Mouse (Mus musculus) cerebellum, adult 9-10 months (tissue): ENCODE data around the gene Galnt11.
"Not testable (repeated sequence)": the region's sequence is repeated elsewhere in the genome, so short reads cannot be mapped to it uniquely, and the experiment has no call there.

Experiments used
- DNase-seq: peaks from one replicate; pipeline ENCODE4 v3.0.0; 2022

Galnt11 gene

DNA sequence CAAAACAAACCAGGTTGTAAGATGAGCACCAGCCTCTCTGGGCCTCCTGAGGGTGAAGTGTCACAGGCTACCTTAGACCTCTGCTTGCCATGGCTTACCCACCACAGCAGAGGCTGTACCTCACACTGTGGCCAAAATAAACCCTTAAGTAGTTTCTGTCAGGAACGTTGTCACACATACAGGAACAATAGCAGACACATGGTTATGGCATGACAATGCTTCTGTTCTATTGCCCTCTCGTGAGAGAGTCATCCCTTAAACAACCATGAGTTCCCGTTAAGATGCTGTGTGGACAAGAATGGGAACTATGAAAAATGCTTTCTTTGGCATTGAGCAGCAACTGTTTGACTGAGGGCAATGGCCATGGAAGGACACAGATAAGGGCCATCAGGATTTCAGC is at the start of gene Galnt11:
Gene Galnt11, plus strand, starts transcription at position 301 of the 400 bp plus-strand sequence.
- no peak for DNase-seq

DNA sequence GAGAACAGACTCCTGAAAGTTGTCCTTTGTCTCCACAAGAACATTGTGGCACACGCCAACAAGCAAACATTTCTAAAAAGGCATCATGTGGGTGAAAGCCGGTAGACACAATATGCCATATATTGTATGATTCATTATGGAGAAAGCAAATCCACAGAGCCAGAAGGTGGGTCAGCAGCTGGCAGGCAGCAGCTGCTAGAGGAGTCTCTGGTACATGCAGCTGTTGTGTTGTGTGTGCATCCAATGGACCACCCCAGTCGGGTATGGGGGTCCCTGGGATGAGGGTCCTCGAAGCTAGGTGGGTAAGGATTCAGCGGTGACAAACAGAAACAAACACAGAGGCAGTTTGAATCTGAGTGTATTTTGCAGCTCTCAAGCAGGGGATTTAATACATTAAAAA is 43.8 kb upstream of the Galnt11 start:
- DNase-seq, result not testable (repeated sequence)

DNA sequence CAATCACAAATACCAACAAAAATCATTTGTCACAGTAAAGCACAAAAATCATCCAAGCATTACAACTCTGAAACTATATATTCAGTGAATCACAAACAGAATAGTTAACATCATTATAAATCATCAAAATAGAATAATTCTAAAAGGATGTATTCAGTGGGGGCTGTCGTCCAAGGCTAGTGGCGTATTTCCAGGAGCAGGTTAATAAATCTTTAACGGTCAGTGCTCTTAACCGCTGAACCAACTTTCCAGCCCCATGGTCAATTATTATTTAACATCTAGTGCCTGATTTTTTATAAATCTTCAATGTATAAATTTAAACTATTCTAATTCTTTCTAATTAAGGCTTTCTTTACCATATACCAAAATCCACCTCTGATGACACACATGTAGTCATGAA is 43.2 kb upstream of the Galnt11 start:
- not testable (repeated sequence) for DNase-seq

DNA sequence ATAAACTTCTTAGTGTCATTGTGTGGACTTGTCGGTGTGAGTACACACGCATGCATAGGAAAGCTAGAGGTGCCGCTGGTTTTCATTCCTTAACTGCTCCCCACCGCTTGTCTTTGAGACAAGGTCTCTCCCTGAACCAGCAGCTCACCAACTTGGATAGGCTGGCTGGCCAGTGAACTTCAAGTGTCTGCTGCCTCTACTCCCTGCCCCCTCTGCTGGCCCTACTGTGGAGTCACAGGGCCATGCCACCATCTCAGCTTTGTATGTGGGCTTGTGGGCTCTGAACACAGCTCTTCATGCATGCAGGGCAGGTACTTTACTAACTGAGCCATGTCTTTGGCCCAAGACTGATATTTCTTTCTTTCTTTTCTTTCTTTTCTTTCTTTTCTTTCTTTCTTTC is 42.4 kb upstream of the Galnt11 start:
- DNase-seq, result no peak

DNA sequence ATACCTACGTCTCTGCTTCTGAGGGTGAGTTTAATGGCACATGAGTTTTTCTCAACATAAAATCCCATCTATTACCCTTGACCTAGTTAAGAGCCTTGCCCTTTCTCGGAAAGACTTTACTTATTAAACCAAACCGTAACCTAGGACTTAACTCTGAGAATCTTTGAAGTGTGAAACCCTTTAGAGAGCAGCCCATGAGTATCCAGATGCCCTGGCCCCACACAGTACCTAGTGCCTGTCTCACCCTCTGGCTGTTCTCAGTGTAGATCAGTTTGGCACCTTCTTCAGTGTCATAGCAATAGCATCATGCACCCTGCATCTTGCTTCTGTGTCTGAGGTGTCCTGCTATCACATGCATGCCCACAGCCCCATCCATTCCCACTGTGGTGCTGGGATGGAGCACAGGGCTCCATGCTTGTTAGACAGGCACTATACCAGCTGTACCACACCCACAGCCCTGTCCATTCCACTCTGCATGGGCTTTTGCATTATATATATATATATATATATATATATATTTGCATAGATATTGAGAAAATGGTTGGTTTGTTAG is 41.7 kb upstream of the Galnt11 start:
- no peak for DNase-seq

DNA sequence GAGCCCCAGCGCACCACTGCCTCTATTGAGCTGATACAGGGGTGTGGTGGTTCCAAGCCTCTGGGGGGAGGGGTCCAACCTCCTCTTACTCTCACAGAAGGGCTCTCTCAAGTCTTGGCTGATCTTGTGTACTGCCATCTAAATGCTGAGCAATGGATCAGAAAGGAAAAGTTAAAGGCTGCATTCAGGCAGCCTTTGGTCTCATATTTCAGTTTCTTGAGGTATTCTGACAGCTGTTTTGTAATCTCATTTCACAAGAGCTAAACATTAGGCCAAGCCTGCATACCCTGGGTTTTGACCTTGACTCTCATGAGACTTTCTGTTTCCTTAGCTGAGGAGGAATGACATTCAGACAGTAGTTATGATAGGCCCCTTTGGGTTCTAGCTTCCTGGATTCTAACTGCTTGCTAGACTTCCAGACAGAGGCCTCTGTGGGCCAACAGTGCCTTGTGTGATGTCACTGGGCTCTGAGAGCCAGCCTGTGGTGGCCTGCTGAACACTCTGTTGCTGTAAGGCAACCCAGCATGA is 40.6 kb upstream of the Galnt11 start, which contains the start of gene Galntl5:
Gene Galntl5, plus strand, starts transcription at position 457 of the 528 bp plus-strand sequence.
- no peak for DNase-seq

DNA sequence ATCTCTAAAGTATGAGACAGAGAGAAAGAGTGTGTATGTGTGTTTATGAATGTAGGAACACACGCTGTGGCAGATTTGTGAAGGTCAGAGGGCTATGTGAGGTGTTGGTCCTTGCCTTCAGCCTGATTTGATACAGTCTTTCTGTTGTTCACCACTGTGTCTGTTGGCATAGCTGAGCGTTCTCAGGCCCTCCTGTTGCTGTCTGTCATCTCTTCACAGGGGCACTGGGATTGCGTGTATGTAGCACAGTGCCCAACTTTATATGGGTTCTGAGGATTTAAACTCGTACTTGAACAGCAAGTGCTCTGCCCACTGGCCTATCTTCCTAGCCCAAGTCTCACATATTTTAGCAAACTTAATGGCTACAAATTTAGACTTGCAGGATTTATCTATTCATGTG is 38.1 kb upstream of the Galnt11 start:
- no peak for DNase-seq

DNA sequence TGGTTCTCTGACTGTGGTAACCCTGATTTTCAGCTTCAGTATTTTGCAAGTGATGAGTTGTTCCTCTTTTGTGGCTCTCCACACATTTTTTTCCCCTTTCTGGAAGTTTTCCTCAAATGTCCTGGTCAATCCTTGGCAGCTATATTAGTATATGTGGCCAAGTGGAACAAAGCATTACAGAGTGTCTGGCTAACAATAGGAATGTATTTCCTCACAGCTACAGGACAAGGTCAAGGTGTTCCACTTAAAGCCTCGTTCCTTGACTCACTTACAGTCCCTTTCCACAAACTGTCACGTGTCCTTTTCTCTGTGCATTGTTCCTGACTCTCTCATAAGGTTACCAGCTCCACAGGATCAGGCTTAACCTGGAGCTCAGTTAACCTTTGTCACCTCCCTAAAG is 37.1 kb upstream of the Galnt11 start:
- no peak for DNase-seq

DNA sequence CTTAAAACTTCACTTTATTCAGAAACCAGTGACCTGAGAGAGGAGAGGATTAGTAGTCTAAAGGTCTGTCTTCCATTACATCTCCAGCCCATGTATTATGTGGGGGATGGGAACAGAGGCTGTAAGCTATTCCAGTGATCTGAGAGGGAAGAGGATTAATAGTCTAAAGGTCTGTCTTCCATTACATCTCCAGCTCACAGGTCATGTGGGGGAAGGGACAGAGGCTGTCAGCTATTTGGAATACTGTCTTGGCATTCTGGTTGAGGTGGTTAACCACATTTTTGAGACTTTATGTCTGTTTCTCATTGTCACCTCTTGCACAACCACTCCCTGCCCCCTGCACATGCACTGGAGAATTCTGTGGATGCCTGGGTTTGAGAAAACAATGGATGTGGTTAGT is 34.0 kb upstream of the Galnt11 start:
- no peak for DNase-seq

DNA sequence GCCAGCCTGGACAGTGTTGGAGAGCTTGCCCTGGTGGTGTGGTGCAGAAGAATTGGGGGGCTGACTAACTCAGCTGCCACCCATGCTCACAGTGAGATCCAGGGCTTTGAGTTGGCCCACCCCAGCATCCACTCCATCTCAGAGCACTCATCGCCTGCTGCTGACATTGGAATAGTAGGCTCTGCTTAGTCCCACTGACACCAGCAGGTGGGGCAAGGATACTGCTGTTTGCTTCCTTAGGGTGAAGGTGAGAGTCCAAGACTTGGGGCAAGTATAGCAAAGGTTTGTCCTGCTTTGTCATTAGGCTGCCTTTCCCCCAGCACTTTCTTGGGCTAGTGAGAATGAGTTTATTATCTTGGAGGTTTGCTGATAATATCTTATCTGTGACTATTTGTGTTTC is 32.9 kb upstream of the Galnt11 start:
- DNase-seq, result peak; percentile 2

DNA sequence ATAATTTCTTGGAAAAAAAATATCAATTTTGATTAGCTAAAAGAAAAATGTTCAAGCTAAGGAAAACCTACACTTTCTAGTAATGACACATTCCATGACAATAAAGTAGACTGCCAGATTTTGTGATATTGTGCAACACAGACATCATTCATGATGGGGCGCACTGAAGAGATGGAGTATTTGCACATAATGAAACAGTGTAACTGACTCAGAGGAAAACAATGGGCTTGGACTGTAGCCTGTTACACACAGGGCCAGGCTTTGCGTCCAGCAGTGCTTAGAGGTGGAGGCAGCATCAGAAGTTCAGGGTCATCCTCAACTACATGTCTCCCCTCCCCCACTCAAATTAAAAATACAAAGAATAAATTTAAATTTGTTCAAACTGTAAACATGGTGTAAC is 31.2 kb upstream of the Galnt11 start:
- DNase-seq, result no peak

DNA sequence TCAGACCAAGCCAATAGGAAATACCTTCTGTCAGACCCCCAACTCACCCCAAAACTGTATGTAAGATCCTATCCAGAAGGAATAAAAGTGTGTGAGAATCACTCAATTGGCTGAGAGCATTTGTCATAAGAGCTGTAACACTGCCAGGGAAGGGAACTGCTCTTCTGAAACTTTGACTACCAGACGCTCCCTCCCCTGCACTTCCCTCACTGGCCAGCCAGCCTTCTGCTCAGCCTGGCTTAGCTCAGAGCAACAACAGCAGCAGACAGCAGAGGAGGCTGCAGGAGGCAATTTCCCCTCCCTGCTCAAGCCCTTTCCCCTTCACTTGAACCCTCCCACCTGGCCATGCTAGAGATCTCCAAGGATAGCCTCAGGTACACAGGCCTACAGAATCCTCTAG is 9.8 kb upstream of the Galnt11 start:
- no peak for DNase-seq

DNA sequence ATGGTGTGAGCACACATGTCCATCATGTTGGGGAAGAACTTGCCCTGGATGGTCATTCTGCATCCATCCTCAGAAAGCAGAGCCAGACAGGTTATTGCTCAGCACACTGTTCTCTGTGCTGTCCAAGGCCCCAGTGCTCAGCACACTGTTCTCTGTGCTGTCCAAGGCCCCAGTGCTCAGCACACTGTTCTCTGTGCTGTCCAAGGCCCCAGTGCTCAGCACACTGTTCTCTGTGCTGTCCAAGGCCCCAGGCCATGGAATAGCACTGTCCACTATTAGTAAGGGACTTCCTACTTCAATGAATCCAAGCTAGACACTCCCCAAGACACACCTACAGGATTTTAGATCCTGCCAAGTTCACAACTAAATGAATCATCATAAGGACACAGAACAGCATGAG is 8.5 kb upstream of the Galnt11 start:
- not testable (repeated sequence) for DNase-seq

DNA sequence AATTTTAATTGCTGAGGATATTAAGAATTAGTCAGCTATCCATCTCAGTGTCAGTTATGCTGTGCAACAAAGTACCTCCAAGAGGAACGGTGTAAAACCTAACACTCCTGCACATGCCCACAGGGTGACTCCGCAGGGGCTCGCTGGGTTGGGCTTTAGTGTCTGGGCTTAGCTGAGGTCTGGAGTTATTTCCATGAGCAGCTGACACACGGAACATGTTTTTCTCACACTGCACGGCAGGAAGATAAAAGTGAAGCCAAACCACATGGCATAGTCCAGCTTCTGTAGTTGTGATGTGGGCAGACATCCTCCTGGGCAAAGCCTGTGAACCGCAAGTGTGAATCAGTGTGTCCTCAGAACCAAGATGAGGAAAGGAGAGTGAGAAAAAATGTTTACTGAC is 6.7 kb upstream of the Galnt11 start:
- DNase-seq, result no peak

DNA sequence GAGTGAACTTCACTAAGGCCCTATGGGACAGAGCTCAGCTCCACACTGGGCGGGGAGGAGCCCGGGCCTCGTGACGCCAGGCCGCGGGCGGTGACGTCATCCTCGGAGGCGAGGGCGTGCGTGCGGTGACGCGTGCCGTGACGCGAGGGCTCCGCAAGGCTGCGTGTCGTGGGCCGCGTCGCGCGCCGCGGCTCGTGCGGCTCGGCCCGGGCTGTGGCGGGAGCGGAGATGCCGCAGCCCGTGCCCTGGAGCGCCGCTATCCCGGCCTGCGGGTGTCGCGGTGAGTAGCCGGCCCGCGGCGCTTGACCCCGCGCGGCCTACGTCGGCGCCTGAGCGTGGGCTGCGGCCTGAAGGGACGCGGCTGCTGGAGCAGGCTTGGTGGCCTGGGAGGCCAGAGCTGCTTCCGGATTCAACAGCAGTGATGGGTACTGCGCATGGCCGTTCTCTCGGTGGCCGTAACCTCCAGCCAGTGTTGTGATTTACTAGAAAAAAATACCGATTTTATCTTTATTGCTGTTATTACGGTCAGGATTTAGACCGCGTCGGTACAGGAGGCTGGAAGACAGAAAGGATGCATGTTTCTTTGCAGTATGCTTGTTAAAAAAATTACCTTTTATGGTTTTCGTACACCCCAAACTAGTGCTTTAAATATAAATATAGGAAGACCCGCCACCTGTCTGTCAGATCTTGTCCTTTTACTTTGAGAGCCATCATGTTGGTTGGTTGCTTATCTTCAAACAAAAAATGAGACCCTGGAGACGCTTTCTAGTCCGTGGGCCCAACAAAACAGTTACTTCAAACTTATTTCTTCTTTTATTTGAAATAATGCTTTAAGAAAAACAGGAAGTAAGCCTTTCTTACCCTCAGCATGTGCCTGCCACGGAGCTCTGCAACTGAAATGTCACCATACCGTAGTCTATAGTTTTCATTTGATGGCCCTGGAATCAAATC is 1.3 kb downstream of the Galnt11 start, which contains the start of gene E130116L18Rik:
Gene E130116L18Rik, minus strand, starts transcription at position 402 of the 951 bp plus-strand sequence.
- DNase-seq, result peak; percentile 91

DNA sequence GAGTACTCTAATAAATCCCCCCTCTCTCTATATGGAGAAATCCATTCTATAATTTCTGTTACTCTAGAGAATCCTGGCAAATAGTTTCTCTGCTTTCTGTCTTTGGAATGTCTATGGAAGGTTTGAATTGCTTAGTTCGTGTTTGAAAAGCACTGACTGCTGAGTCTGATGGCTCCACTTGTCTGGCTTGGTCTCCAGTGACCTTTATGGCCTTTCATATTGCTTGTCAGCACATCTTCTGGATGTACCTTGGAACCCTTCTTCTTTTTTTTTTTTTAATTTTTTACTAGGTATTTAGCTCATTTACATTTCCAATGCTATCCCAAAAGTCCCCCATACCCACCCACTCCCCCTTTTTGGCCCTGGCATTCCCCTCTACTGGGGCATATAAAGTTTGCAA is 2.7 kb downstream of the Galnt11 start:
- not testable (repeated sequence) for DNase-seq

DNA sequence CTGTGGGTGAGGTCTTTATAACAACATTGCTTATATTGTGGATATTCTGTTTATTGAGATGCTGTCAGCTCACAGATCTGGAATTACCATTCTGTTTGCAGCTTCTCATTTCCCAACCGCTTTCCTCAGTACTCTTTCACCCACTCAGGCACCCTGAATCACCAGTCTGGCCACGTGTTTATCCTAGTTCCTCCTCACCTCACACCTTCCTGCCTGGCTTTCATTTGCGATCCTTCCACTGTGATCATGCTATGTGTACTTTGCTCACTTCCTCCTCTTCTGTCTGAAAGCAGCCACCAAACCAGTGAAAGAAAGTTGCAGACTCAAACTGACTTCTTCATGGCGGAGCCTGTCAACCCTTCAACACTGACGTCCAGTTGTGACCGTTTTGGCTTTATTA is 21.4 kb downstream of the Galnt11 start:
- DNase-seq, result no peak

DNA sequence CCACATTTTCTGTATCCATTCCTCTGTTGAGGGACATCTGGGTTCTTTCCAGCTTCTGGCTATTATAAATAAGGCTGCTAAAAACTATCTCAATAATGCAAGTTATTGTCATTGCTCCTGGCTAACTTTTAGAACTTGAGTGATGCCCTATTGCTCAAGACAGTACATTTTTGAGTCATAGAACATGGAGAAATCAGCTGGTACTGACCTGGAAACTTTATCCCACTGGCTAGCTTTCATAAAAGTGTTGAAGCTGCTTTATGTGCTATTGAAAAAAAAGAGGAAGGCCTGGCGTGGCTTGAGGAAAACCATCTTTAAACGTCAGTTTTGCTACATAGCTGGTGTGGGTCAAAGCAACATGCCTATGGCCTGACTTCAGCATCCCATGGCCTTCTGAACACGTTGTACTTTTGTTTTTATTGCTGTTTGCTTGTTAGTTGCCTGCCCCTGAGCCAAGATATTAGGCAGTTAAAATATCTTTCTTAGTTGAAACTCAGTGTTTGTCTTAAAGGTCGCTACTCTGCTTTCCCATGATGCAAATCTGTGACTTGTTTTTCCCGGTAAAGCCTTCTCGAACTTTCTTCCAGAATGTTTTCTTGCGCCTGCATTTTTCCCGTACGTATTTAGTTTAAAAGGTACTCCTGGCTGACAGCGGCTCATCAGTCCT is 24.2 kb downstream of the Galnt11 start:
- no peak for DNase-seq

DNA sequence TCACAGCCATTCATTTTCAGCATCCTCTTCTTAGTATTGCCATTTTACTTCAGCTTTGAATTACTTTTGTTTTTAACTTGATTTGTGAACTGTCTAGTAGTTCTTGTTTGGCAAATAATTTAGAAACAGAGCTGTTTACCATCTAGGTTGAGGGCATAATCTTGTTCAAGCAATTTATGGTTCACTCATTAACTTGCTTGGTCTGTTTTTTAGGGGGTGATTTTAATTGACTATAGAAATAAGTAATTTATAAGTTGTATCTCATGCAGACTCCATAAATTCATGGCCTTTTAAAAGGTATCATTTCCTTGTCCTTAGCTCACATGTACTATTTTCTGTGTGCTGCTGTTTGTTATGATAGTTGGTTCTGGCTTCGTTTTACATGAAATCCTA is 24.8 kb downstream of the Galnt11 start:
- DNase-seq, result no peak

DNA sequence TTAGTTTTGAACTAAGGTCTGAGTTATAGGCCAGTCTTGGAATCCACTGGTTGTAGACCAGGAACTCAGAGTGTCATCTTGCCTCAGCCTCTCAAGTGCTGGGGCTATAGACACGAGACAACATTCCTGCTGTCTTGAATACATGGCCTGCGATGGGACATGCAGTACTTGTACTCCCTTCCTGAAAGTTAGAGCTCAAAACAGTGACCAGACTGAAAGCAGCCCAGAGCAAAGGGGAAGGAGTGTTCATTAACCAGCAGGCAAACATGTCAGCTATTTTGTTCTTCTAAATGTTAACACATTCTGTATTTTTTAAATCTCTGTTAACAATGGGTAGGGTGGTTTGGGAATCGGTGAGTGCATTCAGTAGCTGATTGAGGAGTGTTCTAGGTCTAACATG is 25.3 kb downstream of the Galnt11 start:
- no peak for DNase-seq

DNA sequence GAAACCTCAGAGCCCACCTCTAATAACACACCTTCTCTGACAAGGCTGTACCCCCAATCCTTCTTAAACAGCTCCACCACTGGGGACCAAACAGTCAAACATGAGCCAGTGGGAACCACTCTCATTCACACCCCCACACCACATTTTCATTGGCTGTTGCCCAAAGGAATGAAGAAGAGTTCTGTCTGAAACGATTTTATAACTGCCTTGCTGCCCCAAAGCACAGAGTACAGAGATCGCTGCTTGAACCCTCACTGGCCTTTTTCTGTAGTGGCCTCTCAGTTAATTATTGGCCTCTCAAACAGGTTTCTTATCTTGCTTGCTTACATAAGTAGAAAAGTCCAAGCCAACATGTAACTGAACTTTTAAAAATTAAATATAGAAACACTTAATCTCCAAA is 30.7 kb downstream of the Galnt11 start:
- DNase-seq, result no peak

DNA sequence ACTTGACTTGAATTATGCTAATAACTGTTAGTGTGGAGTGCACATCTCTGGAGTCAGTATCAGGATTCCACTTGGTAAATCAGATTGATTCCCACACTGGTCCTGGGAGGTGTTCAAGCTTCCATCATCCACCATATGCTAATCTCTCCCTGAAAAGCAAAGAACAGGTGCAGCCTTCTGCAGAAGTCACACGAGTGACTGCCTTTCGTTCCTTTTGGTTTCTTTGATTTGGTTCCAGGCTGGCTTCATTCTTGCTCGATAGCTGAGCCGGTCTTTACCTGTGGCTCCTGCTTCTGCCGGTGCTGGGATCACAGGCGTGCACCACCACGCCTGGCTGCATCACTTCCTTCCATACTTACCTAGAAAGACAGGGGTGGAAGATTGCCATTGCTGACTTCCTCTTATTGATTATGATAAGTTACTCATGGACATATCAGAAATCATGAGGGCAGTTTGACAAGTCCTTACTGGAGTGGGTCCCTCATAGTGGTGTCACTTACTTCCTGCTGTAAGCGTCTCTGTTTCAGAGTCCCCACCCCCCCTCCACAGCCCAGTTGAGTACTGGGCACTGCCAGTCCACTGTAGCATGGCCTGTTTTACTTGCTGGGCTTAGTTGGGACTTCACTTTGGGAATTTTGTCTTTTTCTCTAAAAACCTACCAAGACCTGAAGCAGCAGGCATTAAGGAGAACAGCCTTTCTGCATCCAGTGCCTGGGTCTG is 31.3 kb downstream of the Galnt11 start:
- DNase-seq, result no peak

DNA sequence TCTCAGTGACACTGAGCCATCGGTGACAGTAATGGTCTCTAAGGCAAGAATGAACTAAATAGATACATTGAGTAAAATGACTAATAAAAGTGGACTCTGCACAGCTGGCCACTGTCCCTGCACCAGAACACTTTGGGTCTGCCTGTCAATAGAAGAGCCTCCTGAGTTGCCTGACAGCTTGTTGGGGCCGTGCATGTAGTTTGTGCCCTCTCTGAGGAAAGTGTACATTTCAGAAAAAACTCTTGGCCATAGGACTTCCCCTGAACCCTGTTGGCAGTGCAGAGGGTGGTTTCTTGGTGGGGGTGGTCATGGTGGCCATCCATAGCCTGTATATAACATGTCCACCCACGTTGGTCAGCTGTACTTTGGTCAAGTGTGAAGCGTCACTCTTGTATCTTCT is 32.8 kb downstream of the Galnt11 start:
- no peak for DNase-seq
